Mouse (Mus musculus) G1E (cell line): ENCODE results near the gene Zfp770.

Source experiments
- CTCF ChIP-seq: IDR thresholded peaks from 2 replicates; pipeline ENCODE4 v1.5.1; 2012; ENCODE audit warnings: low read depth, low read length, inconsistent platforms, mixed read lengths
- GATA1 ChIP-seq: IDR thresholded peaks from 2 replicates; pipeline ENCODE4 v1.6.1; 2012; ENCODE audit warnings: borderline replicate concordance, low read length, inconsistent platforms, mixed read lengths

DNA sequence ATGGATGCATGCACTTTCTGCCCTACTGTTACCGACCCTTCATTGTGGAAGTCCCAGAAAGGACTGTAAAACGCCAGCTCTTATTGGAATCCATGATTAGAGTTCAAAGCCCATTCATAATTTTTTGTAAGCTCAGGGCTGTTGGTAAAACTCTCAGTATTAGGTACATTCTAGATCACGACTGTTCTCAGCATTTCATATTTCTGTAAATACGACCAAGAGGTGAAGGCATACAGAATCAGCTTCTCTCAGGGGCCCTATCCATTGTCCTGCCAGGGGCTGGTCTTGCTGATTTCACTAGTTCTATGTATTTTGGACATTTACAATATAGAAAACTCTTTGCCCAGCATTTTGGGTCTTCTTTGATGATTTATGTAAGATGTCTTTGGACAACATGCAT, 305 bp upstream of the Zfp770 start:
- TF ChIP-seq CTCF, result no peak
- no peak for TF ChIP-seq GATA1
